9 mouse cellular contexts compared by ENCODE assay signal in the genomic region with DNA sequence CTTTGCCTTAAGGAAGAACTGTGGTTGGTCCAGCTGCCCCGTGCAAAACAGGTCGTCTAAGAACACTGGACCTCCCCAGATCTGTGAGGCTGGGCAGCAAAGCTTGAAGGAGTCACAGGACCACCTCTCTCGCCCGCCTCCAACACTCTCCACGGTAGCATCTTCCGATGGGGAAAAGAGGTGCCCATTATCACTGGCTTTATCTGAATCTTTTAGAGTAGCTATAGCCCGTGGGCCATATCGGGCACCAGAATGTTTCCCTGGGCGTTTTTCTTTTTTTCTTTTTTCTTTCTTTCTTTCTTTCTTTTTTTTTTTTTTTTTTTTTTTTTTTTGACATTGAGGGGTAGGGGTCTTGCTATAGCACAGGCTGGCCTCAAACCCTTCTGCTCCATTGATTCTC. TPM values are rescaled to one million over a fixed set of nuclear protein-coding genes. Genes with fewer than 3 reads are reported as not detected.
DNase-seq lines count a peak whose midpoint lies in the region; ATAC-seq and TF ChIP-seq lines count a peak whose summit lies in the region.
"Had no signal": no experiment of that assay in that cellular context is flagged by ENCODE, and none has a peak within 500 bp of the region (broad histone marks: within the 10 kb centered on the region; RNA-seq: fewer than 3 reads in every experiment).

No protein-coding gene starts in this region.

- TF ChIP-seq CTCF in cerebellum, adult 2 months (IDR thresholded peaks at IDR 0.05; ENCODE audit: borderline replicate concordance, insufficient read depth, low read depth, low read length), result no peak

- peak overlapping the region; percentile 50 for H3K4me2 ChIP-seq in limb, embryonic 14.5 days (replicated peaks; ENCODE audit: low read depth, low read length, severe bottlenecking)
- H3K4me2 ChIP-seq in stomach, embryonic 16.5 days (ENCODE audit: low read depth, low read length), result peak overlapping the region; percentile 84

- H3K27ac ChIP-seq in cerebellum, adult 2 months (ENCODE audit: insufficient read depth, low read length), result no peak overlapping the region
- no peak overlapping the region for H3K27ac ChIP-seq in limb, embryonic 14.5 days (replicated peaks; ENCODE audit: low read depth, low read length)
- H3K27ac ChIP-seq in stomach, embryonic 16.5 days (ENCODE audit: low read length), result peak overlapping the region; percentile 85

- H3K4me1 ChIP-seq in cerebellum, adult 2 months (ENCODE audit: control insufficient read depth, insufficient read depth, low read length), result 0 out of 2 replicates have a peak, but pooled peaks cover 3% of the 10 kb centered on the region
- H3K4me1 ChIP-seq in megakaryocyte, embryonic 14.5 days, result peaks cover 53% of the 10 kb centered on the region
- H3K4me1 ChIP-seq in limb, embryonic 14.5 days (ENCODE audit: control insufficient read depth, insufficient read depth, low read length), result peaks cover 23% of the 10 kb centered on the region
- peaks cover 22% of the 10 kb centered on the region for H3K4me1 ChIP-seq in stomach, embryonic 16.5 days (ENCODE audit: control insufficient read depth, insufficient read depth, low read length)

- peak overlapping the region; percentile 59 for H3K9ac ChIP-seq in limb, embryonic 14.5 days (ENCODE audit: low read depth, low read length, severe bottlenecking)
- peak overlapping the region; percentile 68 for H3K9ac ChIP-seq in stomach, embryonic 16.5 days (ENCODE audit: low read length)

- no peak for ATAC-seq in megakaryocyte, adult 5-6 weeks (ENCODE audit: poor library complexity, severe bottlenecking)
- no peak for ATAC-seq in limb, embryonic 14.5 days (ENCODE audit: low FRiP score, low read depth)
- no peak for ATAC-seq in stomach, embryonic 16.5 days (ENCODE audit: insufficient read depth, low FRiP score)

- peak overlapping the region; percentile 67 for H3K4me3 ChIP-seq in cerebellum, adult 2 months (replicated peaks; ENCODE audit: insufficient read depth, low read depth, low read length)
- H3K4me3 ChIP-seq in megakaryocyte, embryonic 14.5 days (replicated peaks), result peak overlapping the region; percentile 93
- peak overlapping the region; percentile 36 for H3K4me3 ChIP-seq in limb, embryonic 14.5 days (replicated peaks; ENCODE audit: low read length)
- peak overlapping the region; percentile 47 for H3K4me3 ChIP-seq in stomach, embryonic 16.5 days (replicated peaks; ENCODE audit: low read length)

- no peaks in the 10 kb centered on the region for H3K36me3 ChIP-seq in megakaryocyte, embryonic 14.5 days (replicated peaks; ENCODE audit: low read length)
- H3K36me3 ChIP-seq in limb, embryonic 14.5 days (ENCODE audit: control insufficient read depth, insufficient read depth, low read length), result no peaks in the 10 kb centered on the region
- no peaks in the 10 kb centered on the region for H3K36me3 ChIP-seq in stomach, embryonic 16.5 days (ENCODE audit: control insufficient read depth, insufficient read depth, low read length)

- H3K9me3 ChIP-seq in megakaryocyte, embryonic 14.5 days, result no peaks in the 10 kb centered on the region
- no peaks in the 10 kb centered on the region for H3K9me3 ChIP-seq in limb, embryonic 14.5 days (ENCODE audit: control insufficient read depth, low read length)
- H3K9me3 ChIP-seq in stomach, embryonic 16.5 days (replicated peaks; ENCODE audit: control insufficient read depth, low read length), result no peaks in the 10 kb centered on the region

- DNase-seq in cerebellum, adult 2 months, result no peak
- no peak for DNase-seq in cerebellum, adult 9-11 months
- DNase-seq in limb, embryonic 14.5 days (ENCODE audit: low spot score), result no peak
- no peak for DNase-seq in cerebellum, postnatal 36 days
- no peak for DNase-seq in testis, postnatal 10 days (ENCODE audit: low spot score)

- no peak for TF ChIP-seq POLR2A in cerebellum, adult 2 months (IDR thresholded peaks at IDR 0.05; ENCODE audit: borderline replicate concordance, insufficient read depth, low read length)
- TF ChIP-seq POLR2A in limb, embryonic 14.5 days (IDR thresholded peaks at IDR 0.05; ENCODE audit: borderline replicate concordance, extremely low read depth, insufficient read depth, insufficient read length), result no peak

- 32% methylated on average over 9 of the region's 9 CpGs for WGBS in cerebellum, adult 2 months
- 10% methylated on average over 9 of the region's 9 CpGs for WGBS in limb, embryonic 14.5 days
- WGBS in stomach, embryonic 16.5 days, result 10% methylated on average over 9 of the region's 9 CpGs

- no peaks in the 10 kb centered on the region for H3K27me3 ChIP-seq in cerebellum, adult 2 months (ENCODE audit: control insufficient read depth, insufficient read depth, low read length)
- peaks cover 15% of the 10 kb centered on the region for H3K27me3 ChIP-seq in megakaryocyte, embryonic 14.5 days (replicated peaks)
- no peaks in the 10 kb centered on the region for H3K27me3 ChIP-seq in limb, embryonic 14.5 days (ENCODE audit: control insufficient read depth, insufficient read depth, low read length)
- no peaks in the 10 kb centered on the region for H3K27me3 ChIP-seq in stomach, embryonic 16.5 days (ENCODE audit: control insufficient read depth, insufficient read depth, low read length)

RNA-seq across cellular contexts. Expression of a gene that starts 2.5 kb away (rescaled TPM):
- 21.0 and 26.6 TPM in 2 replicates for polyA plus RNA-seq in cerebellum, adult 2 months (2012; rRNA removed)
- 2.3 TPM in 1 of 2 replicates, not detected in the other for polyA plus RNA-seq in megakaryocyte, embryonic 14.5 days (2012; ENCODE audit: insufficient read depth, low replicate concordance)
- total RNA-seq in megakaryocyte, adult 5-6 weeks (2015), result 4.7 and 5.9 TPM in 2 replicates
- 1.8 and 4.7 TPM in 2 replicates for total RNA-seq in megakaryocyte, adult 5-6 weeks (2017)
- 24.8 and 28.7 TPM in 2 replicates for polyA plus RNA-seq in limb, embryonic 14.5 days (2012; rRNA removed)
- 12.3 and 17.5 TPM in 2 replicates for polyA plus RNA-seq in limb, embryonic 14.5 days (2014; fragmentation: Nextera tagmentation; extraction: Ambion mirVana)
- 64.8 and 76.9 TPM in 2 replicates for polyA plus RNA-seq in stomach, embryonic 16.5 days (2015; fragmentation: Nextera tagmentation; extraction: Ambion mirVana)

RNA-seq across cellular contexts. Expression of a gene that starts 12.4 kb away (rescaled TPM):
- polyA plus RNA-seq in cerebellum, adult 2 months (2012; rRNA removed), result 0.14 TPM in 1 of 2 replicates, not detected in the other
- polyA plus RNA-seq in megakaryocyte, embryonic 14.5 days (2012; ENCODE audit: insufficient read depth, low replicate concordance), result 0.10 TPM in 1 of 2 replicates, not detected in the other
- total RNA-seq in megakaryocyte, adult 5-6 weeks (2015), result not detected in 2 replicates
- not detected in 2 replicates for total RNA-seq in megakaryocyte, adult 5-6 weeks (2017)
- polyA plus RNA-seq in limb, embryonic 14.5 days (2012; rRNA removed), result 0.08 TPM in 1 of 2 replicates, not detected in the other
- not detected in 2 replicates for polyA plus RNA-seq in limb, embryonic 14.5 days (2014; fragmentation: Nextera tagmentation; extraction: Ambion mirVana)
- polyA plus RNA-seq in stomach, embryonic 16.5 days (2015; fragmentation: Nextera tagmentation; extraction: Ambion mirVana), result not detected in 2 replicates
- total RNA-seq: left cerebral cortex, postnatal 25 days had no signal

RNA-seq across cellular contexts. Expression of a gene that starts 25.3 kb away (rescaled TPM):
- 1,309 and 1,339 TPM in 2 replicates for polyA plus RNA-seq in cerebellum, adult 2 months (2012; rRNA removed)
- 3,756 and 4,116 TPM in 2 replicates for polyA plus RNA-seq in megakaryocyte, embryonic 14.5 days (2012; ENCODE audit: insufficient read depth, low replicate concordance)
- total RNA-seq in megakaryocyte, adult 5-6 weeks (2015), result 68.9 and 73.4 TPM in 2 replicates
- total RNA-seq in megakaryocyte, adult 5-6 weeks (2017), result 87.4 and 123 TPM in 2 replicates
- 1,684 and 2,799 TPM in 2 replicates for polyA plus RNA-seq in limb, embryonic 14.5 days (2012; rRNA removed)
- 1,598 and 1,615 TPM in 2 replicates for polyA plus RNA-seq in limb, embryonic 14.5 days (2014; fragmentation: Nextera tagmentation; extraction: Ambion mirVana)
- polyA plus RNA-seq in stomach, embryonic 16.5 days (2015; fragmentation: Nextera tagmentation; extraction: Ambion mirVana), result 1,459 and 1,538 TPM in 2 replicates

RNA-seq across cellular contexts. Expression of a gene that starts 36.3 kb away (rescaled TPM):
- 37.6 and 40.1 TPM in 2 replicates for polyA plus RNA-seq in cerebellum, adult 2 months (2012; rRNA removed)
- polyA plus RNA-seq in megakaryocyte, embryonic 14.5 days (2012; ENCODE audit: insufficient read depth, low replicate concordance), result 44.0 and 52.9 TPM in 2 replicates
- total RNA-seq in megakaryocyte, adult 5-6 weeks (2015), result 0.78 TPM in 1 of 2 replicates, not detected in the other
- not detected in 2 replicates for total RNA-seq in megakaryocyte, adult 5-6 weeks (2017)
- polyA plus RNA-seq in limb, embryonic 14.5 days (2012; rRNA removed), result 27.0 and 30.0 TPM in 2 replicates
- 22.3 and 25.7 TPM in 2 replicates for polyA plus RNA-seq in limb, embryonic 14.5 days (2014; fragmentation: Nextera tagmentation; extraction: Ambion mirVana)
- polyA plus RNA-seq in stomach, embryonic 16.5 days (2015; fragmentation: Nextera tagmentation; extraction: Ambion mirVana), result 20.6 and 20.8 TPM in 2 replicates

RNA-seq across cellular contexts. Expression of a gene that starts 53.5 kb away (rescaled TPM):
- 8.5 and 8.7 TPM in 2 replicates for polyA plus RNA-seq in cerebellum, adult 2 months (2012; rRNA removed)
- 1.6 TPM in 1 of 2 replicates, not detected in the other for polyA plus RNA-seq in megakaryocyte, embryonic 14.5 days (2012; ENCODE audit: insufficient read depth, low replicate concordance)
- 1.4 and 2.7 TPM in 2 replicates for total RNA-seq in megakaryocyte, adult 5-6 weeks (2015)
- 1.5 and 1.6 TPM in 2 replicates for total RNA-seq in megakaryocyte, adult 5-6 weeks (2017)
- polyA plus RNA-seq in limb, embryonic 14.5 days (2012; rRNA removed), result 24.0 and 26.3 TPM in 2 replicates
- 34.5 and 38.5 TPM in 2 replicates for polyA plus RNA-seq in limb, embryonic 14.5 days (2014; fragmentation: Nextera tagmentation; extraction: Ambion mirVana)
- polyA plus RNA-seq in stomach, embryonic 16.5 days (2015; fragmentation: Nextera tagmentation; extraction: Ambion mirVana), result 50.2 and 55.5 TPM in 2 replicates

Comparison
In these comparisons a context has a peak if more than half of its experiments do, and no peak if none do; other contexts are left out.
1. H3K4me3 ChIP-seq: peak in every context shown above with its lines; median percentile 93 in megakaryocyte, embryonic 14.5 days; 67 in cerebellum, adult 2 months; 47 in stomach, embryonic 16.5 days; 36 in limb, embryonic 14.5 days.